Mouse (Mus musculus): ENCODE measurements at regions not wholly inside any gene's neighbourhood (a gene's known extent, or its start where the extent isn't known, plus 50 kb on each side); places are given as distances from the start of the nearest gene placed in this dataset.
A peak's percentile ranks its signal among the peaks of the same experiment; 100 is the strongest.

- DNase-seq, result no peak
Observed at GRCm38 (mm10) chr3:15205266-15206229, 126.6 kb downstream of the Gm9733 start.

- no peak for DNase-seq
Observed at GRCm38 (mm10) chr3:15212357-15212756, 119.7 kb downstream of the Gm9733 start.

- DNase-seq, result no peak
Observed at GRCm38 (mm10) chr3:15217591-15217990, 114.5 kb downstream of the Gm9733 start.

GRCm38 (mm10) chr3:15219275-15219674 is 112.8 kb downstream of the Gm9733 start:
- no peak for DNase-seq

- DNase-seq, result no peak
Observed at GRCm38 (mm10) chr3:15223266-15223665, 108.8 kb downstream of the Gm9733 start.

GRCm38 (mm10) chr3:15224452-15224851 is 107.7 kb downstream of the Gm9733 start:
- no peak for DNase-seq

GRCm38 (mm10) chr3:15228641-15229040 is 103.5 kb downstream of the Gm9733 start:
- no peak for DNase-seq

GRCm38 (mm10) chr3:15230204-15230603 is 101.9 kb downstream of the Gm9733 start:
- no peak for DNase-seq

- no peak for DNase-seq
Observed at GRCm38 (mm10) chr3:15231433-15231832, 100.7 kb downstream of the Gm9733 start.

GRCm38 (mm10) chr3:15237817-15238432 is 94.2 kb downstream of the Gm9733 start:
- no peak for DNase-seq

GRCm38 (mm10) chr3:15242388-15242787 is 89.7 kb downstream of the Gm9733 start:
- no peak for DNase-seq

GRCm38 (mm10) chr3:15243584-15243983 is 88.5 kb downstream of the Gm9733 start:
- no peak for DNase-seq

GRCm38 (mm10) chr3:15244999-15245398 is 87.1 kb downstream of the Gm9733 start:
- peak; percentile 47 to 57 for DNase-seq
